Mouse (Mus musculus) midbrain, embryonic 13.5 days (tissue): ENCODE measurements at regions not wholly inside any gene's neighbourhood (a gene's known extent, or its start where the extent isn't known, plus 50 kb on each side); places are given as distances from the start of the nearest gene placed in this dataset.

Experiments
- ATAC-seq: fragments of 200-750 bp; cut with Nextera tagmentation; 2 replicates; pipeline ENCODE4 v1.8.0; 2017; ENCODE audit warnings: mild to moderate bottlenecking, moderate TSS enrichment, moderate library complexity
- H3K27ac ChIP-seq: fragments of 300-500 bp; sonication (generic); 2 replicates; pipeline ENCODE4 v1.5.1; 2015; ENCODE audit warnings: inconsistent platforms, mild to moderate bottlenecking, moderate library complexity
- H3K27me3 ChIP-seq: fragments of 300-500 bp; sonication (generic); 2 replicates; pipeline ENCODE4 v1.6.1; 2015; ENCODE audit warnings: mild to moderate bottlenecking, inconsistent platforms
- H3K36me3 ChIP-seq: fragments of 300-500 bp; sonication (generic); 2 replicates; pipeline ENCODE4 v1.6.1; 2015; ENCODE audit warnings: mild to moderate bottlenecking, inconsistent platforms
- H3K4me1 ChIP-seq: fragments of 300-500 bp; sonication (generic); replicated peaks from 2 replicates; pipeline ENCODE4 v1.6.1; 2015; ENCODE audit warnings: inconsistent platforms
- H3K4me2 ChIP-seq: fragments of 300-500 bp; sonication (generic); replicated peaks from 2 replicates; pipeline ENCODE4 v1.6.1; 2015; ENCODE audit warnings: moderate library complexity, mild to moderate bottlenecking, inconsistent platforms
- H3K4me3 ChIP-seq: fragments of 300-500 bp; sonication (generic); replicated peaks from 2 replicates; pipeline ENCODE4 v1.5.1; 2015; ENCODE audit warnings: mild to moderate bottlenecking, inconsistent platforms
- H3K9ac ChIP-seq: fragments of 300-500 bp; sonication (generic); replicated peaks from 2 replicates; pipeline ENCODE4 v1.6.1; 2015; ENCODE audit warnings: mild to moderate bottlenecking, inconsistent platforms
- H3K9me3 ChIP-seq: fragments of 300-500 bp; sonication (generic); 2 replicates; pipeline ENCODE4 v1.6.1; 2016; ENCODE audit warnings: mild to moderate bottlenecking, inconsistent platforms
- WGBS: fragments of 180-500 bp; shearing (Covaris S2); methylation state at CpG from one replicate; pipeline ENCODE4 v1.1.7; 2015; 5-methylcytosine and 5-hydroxymethylcytosine counted together

DNA sequence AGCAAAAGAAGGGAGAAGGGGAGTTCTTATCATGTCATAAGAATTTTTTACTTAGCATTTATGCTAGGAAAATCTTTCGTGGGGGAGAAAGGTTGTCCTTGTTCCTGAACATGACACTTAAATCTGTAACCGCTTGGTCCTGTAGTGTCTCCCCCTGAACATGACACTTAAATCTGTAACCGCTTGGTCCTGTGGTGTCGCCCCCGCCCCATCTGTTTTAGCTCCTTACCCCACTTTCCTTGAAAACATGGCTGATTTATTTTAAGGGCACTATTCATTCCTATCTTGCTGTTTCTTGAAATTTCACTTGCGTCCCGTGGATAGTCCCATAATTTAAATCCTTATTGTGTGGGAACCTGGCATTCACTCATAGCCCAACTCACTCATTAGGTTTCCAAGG is 82.2 kb downstream of the Rap2a start:
- no peaks in the 10 kb centered on the region for H3K27me3 ChIP-seq
- no peaks in the 10 kb centered on the region for H3K36me3 ChIP-seq
- WGBS, result 95% methylated on average over 7 of the region's 7 CpGs
- H3K27ac ChIP-seq, result no peak overlapping the region
- H3K4me2 ChIP-seq, result no peak overlapping the region
- no peaks in the 10 kb centered on the region for H3K4me1 ChIP-seq
- no peak overlapping the region for H3K4me3 ChIP-seq
- H3K9ac ChIP-seq, result no peak overlapping the region
- H3K9me3 ChIP-seq, result no peaks in the 10 kb centered on the region
- no peak for ATAC-seq

DNA sequence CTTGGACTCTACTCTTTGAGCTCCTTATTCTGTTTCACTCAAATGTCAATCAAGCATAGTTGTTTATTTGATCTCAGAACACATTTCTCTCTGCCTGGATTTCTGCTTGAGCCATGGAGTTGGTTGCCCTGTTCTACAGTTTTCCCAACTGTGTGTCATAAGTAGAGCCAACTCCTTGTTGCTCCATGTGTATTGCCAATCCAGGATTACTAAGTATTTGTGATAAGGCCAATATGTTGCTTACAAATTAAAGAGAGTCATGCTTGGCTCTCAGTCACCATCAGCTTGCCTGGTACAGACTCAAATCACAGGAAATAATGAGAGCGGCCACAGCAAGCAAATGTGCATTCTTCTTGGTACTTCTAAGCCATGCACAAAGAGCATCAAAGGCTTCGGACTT is 82.7 kb downstream of the Rap2a start:
- H3K9ac ChIP-seq, result no peak overlapping the region
- H3K4me2 ChIP-seq, result no peak overlapping the region
- H3K36me3 ChIP-seq, result no peaks in the 10 kb centered on the region
- ATAC-seq, result no peak
- WGBS, result 93% methylated on average over 2 of the region's 2 CpGs
- H3K4me3 ChIP-seq, result no peak overlapping the region
- no peaks in the 10 kb centered on the region for H3K4me1 ChIP-seq
- no peaks in the 10 kb centered on the region for H3K27me3 ChIP-seq
- no peaks in the 10 kb centered on the region for H3K9me3 ChIP-seq
- no peak overlapping the region for H3K27ac ChIP-seq

DNA sequence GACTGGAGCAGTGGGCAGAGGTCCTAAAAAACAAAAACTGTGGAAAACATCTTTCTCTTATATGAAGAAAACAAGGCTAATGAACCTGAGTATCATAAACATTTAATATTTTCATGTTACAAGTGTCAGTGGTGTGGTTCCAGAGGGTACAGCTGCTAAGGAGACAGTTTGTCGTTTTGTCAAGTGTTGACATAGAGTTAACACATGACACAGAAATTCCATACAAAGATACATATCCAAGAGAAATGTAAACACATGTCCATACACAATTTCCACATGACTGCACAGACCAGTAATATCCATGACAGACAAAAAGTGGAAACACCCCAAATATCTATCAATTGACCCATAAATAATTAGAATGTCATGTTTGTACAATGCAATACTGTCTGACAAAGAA is 88.7 kb downstream of the Rap2a start:
- no peaks in the 10 kb centered on the region for H3K9me3 ChIP-seq
- ATAC-seq, result no peak
- no peak overlapping the region for H3K4me3 ChIP-seq
- H3K9ac ChIP-seq, result no peak overlapping the region
- H3K27me3 ChIP-seq, result no peaks in the 10 kb centered on the region
- no peaks in the 10 kb centered on the region for H3K4me1 ChIP-seq
- 77% methylated on average over 1 of the region's 1 CpGs for WGBS
- no peak overlapping the region for H3K27ac ChIP-seq
- no peak overlapping the region for H3K4me2 ChIP-seq
- H3K36me3 ChIP-seq, result no peaks in the 10 kb centered on the region

DNA sequence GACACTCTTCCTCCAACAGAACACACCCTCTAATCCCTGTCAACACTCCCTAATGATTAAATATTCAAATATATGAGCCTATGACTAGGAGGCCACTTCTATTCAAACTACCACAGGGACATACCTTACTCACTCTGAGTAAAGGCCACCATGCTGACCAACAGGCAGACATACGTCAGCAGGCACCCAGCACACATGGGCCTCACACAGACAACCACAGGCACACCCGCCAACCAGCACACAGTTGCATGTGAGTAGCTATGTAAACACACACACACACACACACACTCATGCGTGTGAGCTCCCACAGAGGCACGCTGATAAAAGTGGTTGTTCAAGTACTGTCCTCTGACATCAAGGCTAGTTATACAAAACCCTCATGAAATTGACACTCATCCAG is 89.8 kb downstream of the Rap2a start:
- ATAC-seq, result no peak
- Histone ChIP-seq H3K9ac (no peak overlapping the region), H3K27ac (no peak overlapping the region), H3K27me3 (no peaks in the 10 kb centered on the region), H3K36me3 (no peaks in the 10 kb centered on the region), H3K9me3 (no peaks in the 10 kb centered on the region), H3K4me1 (no peaks in the 10 kb centered on the region), H3K4me2 (no peak overlapping the region), H3K4me3 (no peak overlapping the region)
- 86% methylated on average over 4 of the region's 4 CpGs for WGBS

DNA sequence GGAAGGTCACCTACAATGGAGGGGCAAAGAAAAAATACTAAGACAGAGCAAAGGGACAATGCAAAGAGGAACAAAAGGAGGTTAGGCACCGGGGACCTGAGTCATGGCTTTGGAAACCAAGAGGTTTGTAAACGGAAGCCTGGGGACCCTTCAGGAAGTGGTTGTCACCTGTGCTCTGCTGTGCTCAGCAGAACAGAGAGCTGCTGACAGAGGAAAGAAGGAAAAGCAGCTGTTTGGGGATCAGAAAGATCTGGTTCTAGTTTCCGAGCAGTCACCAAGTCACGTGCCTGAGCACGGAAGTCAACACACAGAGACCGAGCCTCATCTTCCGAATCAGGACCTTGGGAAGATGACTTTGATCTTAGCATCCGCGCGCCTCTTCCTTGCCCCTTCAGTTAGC is 94.0 kb downstream of the Rap2a start:
- Histone ChIP-seq H3K27ac (no peak overlapping the region), H3K9ac (no peak overlapping the region), H3K36me3 (no peaks in the 10 kb centered on the region), H3K4me3 (no peak overlapping the region), H3K9me3 (no peaks in the 10 kb centered on the region), H3K27me3 (no peaks in the 10 kb centered on the region), H3K4me1 (no peaks in the 10 kb centered on the region), H3K4me2 (no peak overlapping the region)
- ATAC-seq, result no peak
- 82% methylated on average over 10 of the region's 10 CpGs for WGBS

DNA sequence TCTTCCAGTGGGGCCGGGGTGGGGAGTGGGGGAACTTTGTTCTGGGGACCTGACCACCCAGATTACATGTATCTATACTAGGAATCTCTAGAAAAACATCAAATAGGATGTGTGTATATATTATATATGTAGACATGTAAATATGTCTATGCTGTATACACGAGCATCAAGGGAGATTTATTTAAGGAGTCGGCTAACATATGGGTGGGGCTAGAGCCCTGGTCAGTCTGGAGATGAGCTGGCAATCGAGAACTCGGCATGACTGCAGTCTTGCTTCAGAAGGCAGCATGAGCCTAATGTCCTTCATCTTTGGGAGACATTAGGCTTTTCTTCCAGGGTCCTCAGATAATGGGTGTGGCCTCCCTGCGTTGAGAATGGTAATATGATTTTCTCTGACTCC is 97.0 kb downstream of the Rap2a start:
- Histone ChIP-seq H3K36me3 (no peaks in the 10 kb centered on the region), H3K9me3 (no peaks in the 10 kb centered on the region), H3K4me2 (no peak overlapping the region), H3K4me1 (no peaks in the 10 kb centered on the region), H3K27me3 (no peaks in the 10 kb centered on the region), H3K9ac (no peak overlapping the region), H3K4me3 (no peak overlapping the region), H3K27ac (no peak overlapping the region)
- 88% methylated on average over 6 of the region's 6 CpGs for whole genome bisulfite sequencing
- no peak for ATAC-seq

DNA sequence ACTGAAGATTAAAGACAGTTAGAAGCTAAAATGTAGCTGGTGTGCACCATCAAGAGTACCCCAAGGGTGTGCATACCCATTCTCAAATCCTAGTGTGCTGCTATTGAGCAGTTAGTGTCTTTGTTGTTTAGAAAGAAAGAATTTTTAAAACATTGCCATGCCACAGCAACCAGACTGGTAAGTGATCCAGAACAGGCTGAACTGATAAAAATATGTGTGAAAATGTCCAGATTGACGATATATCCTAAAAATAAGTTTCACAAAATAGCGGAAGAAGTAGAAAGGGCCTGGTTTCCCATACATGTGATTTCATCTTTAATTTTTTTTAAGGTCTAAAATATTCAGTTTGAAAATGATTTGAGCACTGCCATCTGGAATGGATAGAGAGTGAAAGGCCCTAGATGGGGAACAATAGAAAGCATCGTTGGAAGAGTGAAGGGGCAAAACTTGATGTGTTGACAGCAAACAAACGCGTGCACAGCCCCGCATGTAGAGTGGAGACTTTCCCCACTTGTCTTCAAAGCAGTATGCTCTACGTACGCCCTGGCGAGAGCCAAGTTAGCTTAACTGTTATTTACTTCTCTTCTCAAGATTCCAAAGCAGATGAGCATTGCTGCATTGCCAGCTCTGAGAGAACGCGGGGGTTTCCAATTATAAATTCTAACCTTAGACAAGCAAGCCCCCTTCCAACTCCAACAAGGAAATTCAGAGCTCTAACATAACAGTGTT is 100.3 kb downstream of the Rap2a start:
- no peak overlapping the region for H3K27ac ChIP-seq
- 88% methylated on average over 11 of the region's 11 CpGs for WGBS

DNA sequence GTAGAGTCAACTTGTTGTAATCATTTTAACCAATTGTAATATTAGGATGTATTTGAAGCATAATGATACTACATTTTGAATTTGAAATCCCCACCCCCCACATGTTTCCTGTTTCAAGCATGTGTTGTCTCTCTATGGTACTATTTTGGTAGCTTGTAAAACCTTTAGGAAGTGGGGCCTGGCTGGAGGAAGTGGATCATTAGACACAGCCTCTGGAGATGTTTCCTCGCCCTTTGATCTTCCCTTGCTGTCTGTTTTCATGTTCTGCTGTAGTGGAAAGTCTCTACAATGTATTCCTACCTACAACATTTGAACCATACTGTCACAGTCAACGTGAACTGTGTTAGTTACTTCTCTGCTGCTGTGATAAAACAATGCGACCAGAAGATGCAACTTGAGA is 105.6 kb downstream of the Rap2a start:
- no peaks in the 10 kb centered on the region for H3K36me3 ChIP-seq
- H3K9me3 ChIP-seq, result no peaks in the 10 kb centered on the region
- ATAC-seq, result no peak
- H3K4me2 ChIP-seq, result no peak overlapping the region
- WGBS, result 87% methylated on average over 3 of the region's 3 CpGs
- H3K4me3 ChIP-seq, result no peak overlapping the region
- H3K27ac ChIP-seq, result no peak overlapping the region
- H3K9ac ChIP-seq, result no peak overlapping the region
- no peaks in the 10 kb centered on the region for H3K4me1 ChIP-seq
- no peaks in the 10 kb centered on the region for H3K27me3 ChIP-seq

More for the DNA sequence above, 100.3 kb downstream of the Rap2a start:
- Histone ChIP-seq H3K4me1 (no peaks in the 10 kb centered on the region), H3K36me3 (no peaks in the 10 kb centered on the region), H3K27me3 (no peaks in the 10 kb centered on the region), H3K9me3 (no peaks in the 10 kb centered on the region), H3K9ac (no peak overlapping the region), H3K4me2 (no peak overlapping the region), H3K4me3 (no peak overlapping the region)
- ATAC-seq, result no peak

DNA sequence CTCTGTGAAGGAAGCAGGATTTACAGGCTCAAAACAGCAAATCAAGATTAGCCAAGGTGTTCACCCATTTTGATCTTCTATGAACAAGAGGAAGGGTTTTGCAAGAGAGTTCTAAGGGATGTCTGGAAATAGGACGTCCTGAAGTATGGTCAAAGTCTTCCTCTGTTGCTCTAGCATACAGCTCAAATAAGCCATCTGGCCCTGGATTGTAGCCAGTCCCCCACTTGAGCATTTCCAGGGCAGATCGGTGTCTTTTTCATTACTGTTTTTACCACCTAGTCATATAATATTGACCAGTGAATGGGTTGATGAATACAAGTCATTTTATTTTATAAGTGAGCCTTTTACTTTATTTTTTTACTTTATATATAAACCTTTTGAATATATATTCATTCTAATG is 113.9 kb downstream of the Rap2a start:
- H3K27ac ChIP-seq, result no peak overlapping the region
- H3K27me3 ChIP-seq, result no peaks in the 10 kb centered on the region
- no peaks in the 10 kb centered on the region for H3K4me1 ChIP-seq
- no peaks in the 10 kb centered on the region for H3K9me3 ChIP-seq
- H3K9ac ChIP-seq, result no peak overlapping the region
- no peak overlapping the region for H3K4me2 ChIP-seq
- ATAC-seq, result no peak
- WGBS, result 84% methylated on average over 2 of the region's 2 CpGs
- H3K4me3 ChIP-seq, result no peak overlapping the region
- no peaks in the 10 kb centered on the region for H3K36me3 ChIP-seq

DNA sequence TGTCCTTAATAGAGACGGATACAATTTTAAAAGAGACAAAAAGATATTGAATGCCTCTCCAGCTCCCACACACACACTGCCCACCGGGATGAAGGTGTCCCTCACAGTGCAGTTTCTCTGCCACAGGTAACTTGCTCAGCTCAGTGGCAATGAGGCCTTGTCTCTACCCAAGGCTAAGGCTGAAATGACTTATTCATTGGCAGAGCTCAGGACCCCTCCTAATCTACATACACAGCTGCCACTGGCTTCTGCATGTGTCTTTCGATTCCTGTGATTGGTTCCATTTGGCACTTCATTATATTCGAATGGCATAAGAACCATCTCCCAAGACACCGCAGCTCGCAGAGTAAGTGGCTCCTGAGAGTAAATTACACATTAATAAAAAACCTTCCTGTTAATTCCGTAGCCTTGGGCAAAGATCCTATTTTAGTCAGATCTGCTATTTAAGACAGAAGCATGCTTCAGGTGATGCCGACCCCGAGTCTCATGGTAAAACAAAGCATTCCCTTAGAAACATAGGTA is 122.2 kb downstream of the Rap2a start:
- no peak overlapping the region for H3K4me3 ChIP-seq
- H3K4me2 ChIP-seq, result no peak overlapping the region
- no peak overlapping the region for H3K27ac ChIP-seq
- peak; percentile 73 for ATAC-seq
- no peaks in the 10 kb centered on the region for H3K9me3 ChIP-seq
- no peak overlapping the region for H3K9ac ChIP-seq
- 0 out of 2 replicates have a peak, but pooled peaks cover 6% of the 10 kb centered on the region for H3K4me1 ChIP-seq
- no peaks in the 10 kb centered on the region for H3K36me3 ChIP-seq
- 74% methylated on average over 9 of the region's 9 CpGs for WGBS
- H3K27me3 ChIP-seq, result no peaks in the 10 kb centered on the region

DNA sequence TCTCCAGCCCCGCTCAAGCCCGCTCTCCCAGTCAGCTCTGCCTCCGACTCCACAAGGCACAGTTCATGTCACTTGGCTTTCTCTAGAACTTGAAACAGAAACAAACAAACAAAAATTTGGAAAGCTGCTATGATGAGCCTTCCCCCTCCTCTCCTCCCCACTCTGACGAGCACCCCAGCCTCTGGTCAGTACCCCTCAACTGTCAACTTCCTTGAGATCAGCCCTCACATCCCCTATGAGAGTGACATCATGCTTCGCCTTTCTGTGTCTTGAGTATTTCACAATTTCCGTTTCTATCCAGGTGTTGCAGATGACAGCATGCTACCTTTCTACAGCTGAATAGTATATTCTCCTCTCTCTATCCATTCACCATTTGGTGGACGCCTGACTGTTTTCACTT is 123.3 kb downstream of the Rap2a start:
- no peaks in the 10 kb centered on the region for H3K9me3 ChIP-seq
- ATAC-seq, result no peak
- H3K27me3 ChIP-seq, result no peaks in the 10 kb centered on the region
- H3K36me3 ChIP-seq, result no peaks in the 10 kb centered on the region
- no peak overlapping the region for H3K27ac ChIP-seq
- H3K4me3 ChIP-seq, result no peak overlapping the region
- 90% methylated on average over 7 of the region's 7 CpGs for WGBS
- H3K4me1 ChIP-seq, result 0 out of 2 replicates have a peak, but pooled peaks cover 6% of the 10 kb centered on the region
- no peak overlapping the region for H3K9ac ChIP-seq
- no peak overlapping the region for H3K4me2 ChIP-seq

DNA sequence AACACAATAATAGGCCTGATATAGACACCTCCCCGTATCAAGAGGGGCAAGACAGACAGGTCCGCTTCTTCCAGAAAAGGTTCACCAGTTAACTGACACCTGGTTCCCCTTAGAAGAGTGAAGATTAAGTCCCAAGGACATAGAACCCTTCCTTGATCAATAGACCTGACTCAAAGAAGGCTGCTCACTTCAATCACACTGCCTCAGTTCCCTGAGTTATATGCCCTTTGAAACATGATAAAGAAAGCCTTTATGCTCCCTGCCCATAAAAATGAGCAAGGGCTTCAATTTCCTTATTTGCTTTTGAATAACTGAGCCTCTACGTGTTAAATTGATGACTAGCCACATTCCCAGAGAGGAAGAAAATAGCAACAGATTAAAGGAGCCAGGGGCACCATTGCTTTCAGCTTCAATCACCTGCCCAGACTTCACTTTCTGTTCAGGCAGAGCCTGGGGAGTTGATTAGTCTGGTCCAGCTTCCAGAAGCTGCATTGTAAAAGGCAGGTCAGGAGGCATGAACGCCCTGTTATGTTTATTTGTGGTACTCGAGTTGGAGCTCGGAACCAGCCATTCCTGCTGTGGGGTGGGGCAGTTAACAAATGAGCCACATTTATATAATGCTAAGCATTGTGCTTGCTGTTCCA is 125.7 kb downstream of the Rap2a start:
- Histone ChIP-seq H3K27me3 (no peaks in the 10 kb centered on the region), H3K9me3 (no peaks in the 10 kb centered on the region), H3K4me2 (no peak overlapping the region), H3K36me3 (no peaks in the 10 kb centered on the region), H3K9ac (no peak overlapping the region), H3K4me3 (no peak overlapping the region), H3K27ac (no peak overlapping the region), H3K4me1 (0 out of 2 replicates have a peak, but pooled peaks cover 6% of the 10 kb centered on the region)
- 68% methylated on average over 6 of the region's 6 CpGs for WGBS
- no peak for ATAC-seq
